Mouse (Mus musculus): ENCODE measurements around the gene Hhex. TPM values are rescaled to one million over a fixed set of nuclear protein-coding genes. Genes with fewer than 3 reads are reported as not detected.

Hhex gene
- 1 to 10 TPM in 1 of 2 experiments, under 1 TPM in 1; 0.86 to 2.8 TPM for polyA plus RNA-seq (2017; shearing (Covaris generic))

DNA sequence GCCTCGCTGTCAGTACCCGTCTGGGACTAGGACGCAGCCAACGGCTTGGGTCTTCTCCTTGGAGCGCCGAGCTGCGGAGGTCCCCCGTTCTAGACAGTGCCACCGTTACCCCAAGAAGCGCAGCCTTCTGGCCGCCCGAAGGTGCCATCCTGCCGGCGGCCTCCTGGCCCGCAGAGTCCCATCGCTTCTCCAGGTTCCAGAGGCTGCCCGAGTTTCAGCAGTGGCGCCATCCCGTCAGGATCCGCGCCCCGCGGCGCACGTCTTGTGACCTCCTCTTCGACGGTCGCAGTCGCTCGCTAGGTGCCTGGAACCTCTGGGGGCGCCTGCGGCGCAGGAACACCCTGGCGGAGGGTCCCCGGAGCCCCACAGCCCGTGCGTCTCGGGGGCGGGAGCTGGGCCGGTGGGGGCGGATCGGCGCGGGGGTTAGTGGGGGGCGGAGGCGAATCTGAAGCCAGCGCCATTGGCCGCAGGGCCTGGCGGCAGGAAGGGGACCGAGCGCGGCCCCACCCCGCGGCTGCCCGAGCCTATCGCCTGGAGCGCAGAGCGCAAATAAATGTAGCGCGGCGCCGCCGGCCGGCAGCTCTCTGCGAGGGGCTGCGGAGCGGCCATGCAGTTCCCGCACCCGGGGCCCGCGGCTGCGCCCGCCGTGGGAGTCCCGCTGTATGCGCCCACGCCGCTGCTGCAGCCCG is at the start of gene Hhex:
Hhex (plus strand) TSS at position 548 of the 689 bp plus-strand sequence.

Other genes starting within 250 kb of the Hhex start
- 10 to 100 TPM; 88.4 to 92.4 TPM for gene March5, start 227.3 kb upstream of the Hhex start, polyA plus RNA-seq (2017; shearing (Covaris generic))
- gene Cpeb3, start 226.2 kb upstream of the Hhex start, polyA plus RNA-seq (2017; shearing (Covaris generic)): under 1 TPM; 0.50 to 0.74 TPM
- 100 to 1,000 TPM in 1 of 2 experiments, 10 to 100 TPM in 1; 82.7 to 114 TPM for gene Ide, start 97.0 kb upstream of the Hhex start, polyA plus RNA-seq (2017; shearing (Covaris generic))
- gene Kif11, start 58.4 kb upstream of the Hhex start, polyA plus RNA-seq (2017; shearing (Covaris generic)): 10 to 100 TPM; 14.0 to 14.1 TPM
- 10 to 100 TPM; 29.0 to 45.0 TPM for gene Exoc6, start 115.6 kb downstream of the Hhex start, polyA plus RNA-seq (2017; shearing (Covaris generic))